Mouse (Mus musculus): ENCODE data around the gene Olfr741.

Gene Olfr741

GRCm38 (mm10) chr14:50472438-50472837 is at the start of gene Olfr741:
TSS of gene Olfr741 (plus strand) at chr14:50472738.
- DNase-seq (ENCODE audit: low spot score in 2 of 2): no peak

- DNase-seq (ENCODE audit: low spot score in 2 of 2): no peak
These were observed 27.3 kb upstream of the Olfr741 start, which contains the start of gene Olfr740 for GRCm38 (mm10) chr14:50445245-50445644. TSS of gene Olfr740 (plus strand) at chr14:50445545.

GRCm38 (mm10) chr14:50478406-50478805 is 5.9 kb downstream of the Olfr741 start:
- DNase-seq (ENCODE audit: low spot score in 2 of 2): no peak

GRCm38 (mm10) chr14:50503300-50503699 is 30.8 kb downstream of the Olfr741 start, which contains the start of gene Olfr742:
TSS of gene Olfr742 (plus strand) at chr14:50503600.
- no peak for DNase-seq (ENCODE audit: low spot score in 2 of 2)

- DNase-seq (ENCODE audit: low spot score in 2 of 2): no peak
These were observed 49.0 kb downstream of the Olfr741 start, which contains the start of gene Olfr743 for GRCm38 (mm10) chr14:50521539-50521938. TSS of gene Olfr743 (plus strand) at chr14:50521839.

All from right cerebral cortex, adult 2 months (tissue).